Mouse (Mus musculus): ENCODE results near the gene Irs2. TPM values are rescaled to one million over a fixed set of nuclear protein-coding genes. Genes with fewer than 3 reads are reported as not detected.

The Irs2 gene
- total RNA-seq, 4 experiments from 2014 or later, result 4.7 to 13.0 (median 6.8) TPM

GRCm38 (mm10) chr8:11009431-11010071, 1.3 kb upstream of the Irs2 start:
- DNase-seq (ENCODE audit: low spot score), result peak; percentile 57

GRCm38 (mm10) chr8:11008842-11009420, 673 bp upstream of the Irs2 start:
- DNase-seq (ENCODE audit: low spot score), result peak; percentile 93

DNA sequence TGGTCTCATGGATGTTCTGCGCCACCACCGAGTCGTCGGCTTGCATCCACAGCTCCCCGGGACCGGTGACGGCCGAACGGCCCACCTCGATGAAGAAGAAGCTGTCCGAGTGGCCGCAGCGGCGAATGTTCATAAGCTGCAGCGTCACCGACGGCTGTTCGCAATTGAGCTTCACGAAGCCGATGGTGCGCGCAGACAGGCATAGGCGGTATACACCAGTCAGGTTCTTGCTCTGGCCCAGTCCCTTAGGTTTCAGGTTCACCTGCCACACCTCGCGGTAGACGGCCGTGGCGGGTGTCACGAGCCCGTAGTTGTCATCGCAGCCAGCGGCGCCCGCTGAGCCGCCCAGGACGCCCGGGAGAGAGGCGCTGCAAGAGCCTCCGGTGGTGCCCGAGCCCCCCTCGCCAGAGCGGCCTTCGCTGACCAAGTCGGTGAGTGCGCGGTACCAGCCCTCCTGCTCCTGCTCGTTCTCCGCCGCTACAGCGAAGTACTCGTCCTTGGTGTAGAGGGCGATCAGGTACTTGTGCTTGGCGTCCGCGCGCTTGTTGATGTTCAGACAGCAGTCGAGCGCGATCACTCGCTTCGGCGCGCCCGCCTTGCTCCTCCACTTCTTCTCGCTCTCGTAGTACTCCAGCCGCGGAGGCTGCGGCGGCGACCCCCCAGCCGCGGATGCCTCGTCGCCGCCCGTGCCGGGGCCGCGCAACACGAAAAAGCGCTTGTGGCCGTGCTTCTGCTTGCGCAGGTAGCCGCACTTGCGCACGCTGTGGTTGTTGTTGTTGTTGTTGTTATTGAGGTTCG, 478 bp downstream of the Irs2 start:
- DNase-seq (ENCODE audit: low spot score), result no peak

- peak; percentile 80 for DNase-seq (ENCODE audit: low spot score)
These were observed 1.2 kb downstream of the Irs2 start for GRCm38 (mm10) chr8:11007001-11007580.

GRCm38 (mm10) chr8:11006276-11006630, 2.0 kb downstream of the Irs2 start:
- DNase-seq (ENCODE audit: low spot score), result no peak

GRCm38 (mm10) chr8:11005460-11006275, 2.6 kb downstream of the Irs2 start:
- no peak for DNase-seq (ENCODE audit: low spot score)

GRCm38 (mm10) chr8:11004781-11005459, 3.3 kb downstream of the Irs2 start:
- no peak for DNase-seq (ENCODE audit: low spot score)

DNA sequence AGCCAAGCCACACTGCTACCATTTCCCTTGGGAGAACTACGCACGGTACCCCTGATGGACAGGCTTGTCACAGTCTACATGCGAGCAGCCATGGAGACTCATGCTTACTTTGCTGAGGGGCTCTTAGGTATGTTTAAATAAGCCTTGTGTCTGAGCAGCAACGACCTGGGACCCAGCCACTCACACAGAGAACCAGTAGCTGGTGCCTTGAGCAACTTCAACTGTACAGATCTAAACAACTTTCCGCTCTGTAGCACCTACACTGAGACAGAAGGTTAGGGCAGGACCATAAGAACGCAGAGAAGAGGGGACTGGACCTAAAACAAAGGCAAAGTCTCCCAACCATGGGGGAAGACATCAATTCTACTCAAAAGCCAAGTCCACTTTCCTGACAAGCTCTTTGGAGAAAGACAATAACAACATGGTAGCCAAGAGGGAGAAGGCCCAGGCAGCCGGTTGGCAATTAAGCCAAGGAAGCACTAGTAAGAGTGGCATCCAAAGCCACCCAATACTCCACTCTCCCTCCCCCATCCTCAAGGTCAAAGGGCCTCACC, 4.3 kb downstream of the Irs2 start:
- DNase-seq (ENCODE audit: low spot score), result no peak

DNA sequence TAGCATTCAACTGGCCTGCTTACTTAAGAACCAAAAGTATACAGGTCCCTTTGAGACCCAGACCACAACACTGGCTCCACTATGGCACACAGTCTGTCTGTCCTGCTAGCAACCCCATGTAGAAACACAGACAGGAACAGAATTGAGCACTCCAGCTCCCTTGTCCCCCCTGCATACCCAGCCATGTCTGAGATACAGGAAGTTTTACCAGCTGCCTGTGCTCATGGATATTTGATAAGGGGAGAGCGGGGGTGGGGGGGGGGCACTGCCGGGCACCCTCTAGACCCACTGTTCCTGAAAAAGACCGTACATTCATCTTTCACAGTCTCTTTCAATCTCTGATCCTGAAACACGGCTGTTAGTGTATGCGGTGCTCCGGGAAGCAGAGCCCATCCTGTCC, 5.0 kb downstream of the Irs2 start:
- DNase-seq (ENCODE audit: low spot score), result no peak

GRCm38 (mm10) chr8:11002816-11003215, 5.4 kb downstream of the Irs2 start:
- no peak for DNase-seq (ENCODE audit: low spot score)

DNA sequence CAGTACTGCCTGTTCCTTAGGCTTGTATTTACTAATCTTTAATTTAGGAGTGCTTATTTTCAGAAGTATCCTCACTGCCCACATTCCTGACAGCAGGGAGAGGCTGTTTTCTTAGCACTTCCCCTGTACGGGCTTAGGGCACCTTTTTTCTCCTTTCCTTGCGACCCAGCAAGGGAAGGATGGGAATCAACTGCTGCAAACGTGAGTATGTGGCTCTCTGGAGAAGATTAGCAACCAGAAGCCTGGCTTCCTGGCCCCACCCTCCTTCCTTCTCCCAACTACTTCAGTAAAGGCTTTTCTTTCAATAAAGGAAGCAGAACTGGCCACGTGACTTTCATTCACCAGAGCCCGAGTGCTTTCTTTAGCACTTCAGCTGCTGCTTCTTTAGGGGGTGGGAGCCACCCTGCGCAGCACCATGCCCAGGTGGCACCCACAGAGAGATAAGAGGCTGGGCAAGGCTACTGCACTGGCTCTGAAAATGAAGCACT, 7.2 kb downstream of the Irs2 start:
- DNase-seq (ENCODE audit: low spot score), result peak; percentile 35

GRCm38 (mm10) chr8:10999538-10999937, 8.7 kb downstream of the Irs2 start:
- DNase-seq (ENCODE audit: low spot score), result no peak

DNA sequence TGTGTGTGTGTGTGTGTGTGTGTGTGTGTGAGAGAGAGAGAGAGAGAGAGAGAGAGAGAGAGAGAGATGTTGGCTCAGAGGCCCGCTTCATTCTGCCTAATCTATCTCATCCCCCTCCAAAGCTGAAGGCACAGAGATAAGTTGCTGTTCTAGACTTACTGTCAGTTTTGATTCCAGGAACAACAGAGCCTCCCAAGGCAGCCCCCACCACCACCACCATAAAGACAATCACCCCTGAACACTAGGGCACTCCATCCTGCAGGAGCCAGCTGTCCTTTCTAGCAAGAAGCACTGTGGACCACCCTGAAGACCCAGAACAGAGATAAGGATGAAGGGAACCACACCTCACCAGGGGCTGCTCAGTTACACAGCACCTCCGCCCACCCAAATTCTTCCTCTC, 12.0 kb downstream of the Irs2 start:
- no peak for DNase-seq (ENCODE audit: low spot score)

DNA sequence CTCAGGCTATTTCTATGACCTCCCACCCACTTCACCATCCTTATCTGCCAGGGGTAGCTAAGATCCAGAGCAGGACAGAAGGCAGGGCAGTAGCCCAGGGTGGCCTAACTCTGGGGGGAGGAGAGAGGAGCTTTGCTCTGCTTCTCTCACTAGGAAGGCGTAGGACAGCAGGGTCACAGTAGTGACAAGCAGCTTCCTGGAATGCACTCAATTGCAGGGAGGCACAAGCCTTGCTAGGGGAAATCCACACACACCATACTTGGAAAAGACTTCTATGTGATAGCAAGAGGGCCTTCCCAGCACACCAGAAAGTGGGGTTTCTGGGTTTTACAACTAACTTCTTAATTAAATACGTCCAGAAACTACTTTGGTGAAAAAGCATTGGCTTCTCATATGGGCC, 12.5 kb downstream of the Irs2 start:
- no peak for DNase-seq (ENCODE audit: low spot score)

DNA sequence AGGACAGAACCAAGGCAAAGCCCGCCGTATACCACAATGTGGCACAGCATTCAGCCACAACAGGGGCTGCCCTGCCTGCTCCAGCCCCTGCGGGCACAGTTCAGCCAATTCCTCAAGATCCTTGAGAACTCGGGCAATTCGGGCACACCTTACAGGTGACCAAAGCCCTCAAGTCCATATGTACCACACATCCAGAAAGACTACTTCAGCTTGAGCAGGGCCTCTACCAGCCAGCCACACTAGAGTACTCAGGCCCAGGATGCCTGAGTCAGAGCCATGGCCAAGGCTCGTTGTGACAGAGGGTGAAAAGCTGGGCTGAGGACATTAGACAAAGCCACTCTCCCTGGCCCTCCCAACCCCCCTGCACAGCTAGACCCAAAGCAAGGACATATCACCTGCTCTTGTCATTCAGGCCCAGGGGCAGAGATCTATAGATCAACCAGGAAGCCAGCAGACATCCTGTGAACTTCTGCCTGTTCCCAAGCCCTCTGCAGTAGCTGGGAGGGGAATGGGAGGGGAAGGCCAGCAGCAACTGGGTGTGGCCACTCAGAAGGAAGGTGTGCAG, 13.8 kb downstream of the Irs2 start:
- DNase-seq (ENCODE audit: low spot score), result no peak

DNA sequence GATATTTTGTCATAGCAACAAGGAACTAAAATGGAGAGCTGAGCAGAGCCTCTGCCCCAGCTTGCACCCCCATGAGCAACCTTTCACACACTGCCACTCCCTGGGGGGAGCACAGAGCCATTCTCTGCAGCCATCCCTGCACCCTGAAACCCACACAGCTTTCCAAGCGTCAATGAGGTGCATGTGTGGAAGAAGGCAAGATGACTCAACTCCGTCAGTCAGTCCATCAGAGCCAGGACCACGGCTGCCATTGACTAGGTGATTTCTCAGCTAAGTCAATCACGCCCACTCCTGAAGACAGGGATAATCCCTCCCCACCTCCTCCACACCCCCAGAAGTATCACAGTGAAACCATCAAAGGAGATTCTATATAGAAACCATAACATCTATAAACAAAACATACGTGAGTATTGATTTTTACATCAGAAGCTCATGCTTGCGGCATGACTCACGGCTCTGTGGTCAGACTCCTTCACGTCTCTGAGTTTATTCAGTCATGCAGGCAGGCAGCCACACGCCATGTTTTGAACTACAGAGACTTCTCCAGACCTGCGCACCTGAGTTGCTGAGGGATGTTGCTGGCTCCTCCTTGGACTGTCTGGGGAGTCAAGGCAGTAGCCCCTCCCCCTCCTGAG, 14.6 kb downstream of the Irs2 start:
- DNase-seq (ENCODE audit: low spot score), result no peak

- DNase-seq (ENCODE audit: low spot score), result no peak
These were observed 16.2 kb downstream of the Irs2 start for GRCm38 (mm10) chr8:10992081-10992480.

DNA sequence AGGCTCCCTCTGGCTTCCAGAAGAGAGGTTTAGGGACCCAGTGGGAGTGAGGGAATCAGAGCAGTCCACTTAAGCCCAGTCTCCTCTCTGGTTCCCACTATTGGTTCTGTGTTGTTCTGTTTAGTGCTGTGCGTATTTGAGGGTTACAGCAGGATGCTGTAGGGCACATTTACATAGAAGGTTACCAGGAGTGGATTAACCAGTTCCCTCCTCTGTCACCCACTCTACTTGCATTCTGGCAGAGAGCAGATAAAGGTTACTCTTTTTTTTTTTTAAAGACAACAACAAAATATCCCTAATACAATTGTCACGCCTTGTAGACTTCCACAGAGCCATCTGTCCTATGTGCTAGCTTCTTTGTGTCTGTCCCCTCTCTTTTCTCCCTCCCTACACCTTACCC, 16.9 kb downstream of the Irs2 start:
- no peak for DNase-seq (ENCODE audit: low spot score)

DNA sequence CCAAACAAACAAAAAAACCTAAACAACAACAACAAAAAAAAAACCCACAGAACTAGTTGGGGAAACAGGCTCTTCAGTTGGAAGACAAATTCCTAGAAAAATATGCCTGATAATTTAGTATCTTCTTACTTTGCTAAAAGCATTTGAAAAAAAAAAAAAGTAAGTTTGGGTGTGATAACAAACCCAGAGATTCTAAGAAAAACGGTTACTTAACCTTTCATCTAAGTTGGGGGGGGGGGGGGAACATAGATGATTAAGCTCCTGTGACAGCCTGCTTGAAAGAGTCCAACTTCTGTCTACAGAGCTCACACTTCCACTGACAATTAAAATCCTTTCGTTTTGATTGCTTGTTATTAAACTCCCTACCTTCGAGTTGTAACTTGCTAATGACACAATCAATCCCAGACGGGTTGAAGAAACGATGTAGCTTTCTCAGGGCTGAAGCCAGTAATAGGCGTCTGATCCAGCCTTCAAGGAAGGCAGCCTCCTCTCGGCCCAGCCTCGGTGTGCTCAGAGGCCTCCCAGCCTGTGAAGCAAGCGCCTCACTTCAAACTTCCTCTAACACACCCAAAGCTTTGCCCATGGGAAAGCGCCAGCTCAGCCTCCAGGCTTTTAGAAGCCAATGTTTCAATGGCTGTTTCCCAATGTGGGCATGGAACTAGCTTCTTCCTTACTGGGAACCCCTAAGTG, 17.7 kb downstream of the Irs2 start:
- no peak for DNase-seq (ENCODE audit: low spot score)

All from heart, adult 8-10 months (tissue).